Mouse (Mus musculus) limb, embryonic 11.5 days (tissue): ENCODE measurements at regions not wholly inside any gene's neighbourhood (a gene's known extent, or its start where the extent isn't known, plus 50 kb on each side); places are given as distances from the start of the nearest gene placed in this dataset.

Experiments
- ATAC-seq: fragments of 200-750 bp; cut with Nextera tagmentation; 2 replicates; pipeline ENCODE4 v1.8.0; 2017; ENCODE audit warnings: low read depth; ENCODE audit not compliant: insufficient number of reproducible peaks, low FRiP score, low TSS enrichment
- DNase-seq: peaks from one replicate; pipeline ENCODE4 v3.0.0-alpha.2; 2015; ENCODE audit warnings: low spot score
- H3K27ac ChIP-seq: fragments of 300-500 bp; sonication (generic); replicated peaks from 2 replicates; pipeline ENCODE4 v1.5.1; 2014; ENCODE audit warnings: low read depth, mild to moderate bottlenecking, low read length
- H3K27me3 ChIP-seq: fragments of 300-500 bp; sonication (generic); 2 replicates; pipeline ENCODE4 v1.6.1; 2014; ENCODE audit warnings: mild to moderate bottlenecking, low read length, mixed read lengths; ENCODE audit not compliant: control insufficient read depth, insufficient read depth
- H3K36me3 ChIP-seq: fragments of 300-500 bp; sonication (generic); 2 replicates; pipeline ENCODE4 v1.6.1; 2014; ENCODE audit warnings: mild to moderate bottlenecking, low read length, moderate library complexity, mixed read lengths; ENCODE audit not compliant: control insufficient read depth, insufficient read depth
- H3K4me1 ChIP-seq: fragments of 300-500 bp; sonication (generic); 2 replicates; pipeline ENCODE4 v1.6.1; 2014; ENCODE audit warnings: low read length, mixed read lengths; ENCODE audit not compliant: control insufficient read depth, insufficient read depth
- H3K4me2 ChIP-seq: fragments of 300-500 bp; sonication (generic); 2 replicates; pipeline ENCODE4 v1.6.1; 2014; ENCODE audit warnings: low read depth, mild to moderate bottlenecking, moderate library complexity; ENCODE audit not compliant: severe bottlenecking
- H3K4me3 ChIP-seq: fragments of 300-500 bp; sonication (generic); 2 replicates; pipeline ENCODE4 v1.5.1; 2014; ENCODE audit warnings: low read depth, low read length
- H3K9ac ChIP-seq: fragments of 300-500 bp; sonication (generic); 2 replicates; pipeline ENCODE4 v1.6.1; 2014; ENCODE audit warnings: mild to moderate bottlenecking, low read length
- H3K9me3 ChIP-seq: fragments of 300-500 bp; sonication (generic); 2 replicates; pipeline ENCODE4 v1.6.1; 2016; ENCODE audit warnings: low read length; ENCODE audit not compliant: control insufficient read depth
- WGBS: fragments of 180-500 bp; shearing (Covaris S2); extraction: QIAGEN DNeasy Blood & Tissue Kit; methylation state at CpG from one replicate; pipeline ENCODE4 v1.1.7; 2014; 5-methylcytosine and 5-hydroxymethylcytosine counted together

GRCm38 (mm10) chr12:56144359-56144758 is 201.3 kb downstream of the Mbip start:
- no peaks in the 10 kb centered on the region for H3K9me3 ChIP-seq
- no peak overlapping the region for H3K27ac ChIP-seq
- H3K4me2 ChIP-seq = no peak overlapping the region
- H3K27me3 ChIP-seq = no peaks in the 10 kb centered on the region
- DNase-seq (no peak), ATAC-seq (no peak)
- H3K4me1 ChIP-seq = no peaks in the 10 kb centered on the region
- no peaks in the 10 kb centered on the region for H3K36me3 ChIP-seq
- WGBS = 88% methylated on average over 1 of the region's 1 CpGs
- no peak overlapping the region for H3K4me3 ChIP-seq
- no peak overlapping the region for H3K9ac ChIP-seq

- no peaks in the 10 kb centered on the region for H3K27me3 ChIP-seq
- H3K4me3 ChIP-seq = no peak overlapping the region
- H3K4me1 ChIP-seq = no peaks in the 10 kb centered on the region
- H3K9me3 ChIP-seq = no peaks in the 10 kb centered on the region
- no peaks in the 10 kb centered on the region for H3K36me3 ChIP-seq
- DNase-seq (no peak), ATAC-seq (no peak)
- 83% methylated on average over 2 of the region's 2 CpGs for WGBS
- H3K27ac ChIP-seq = no peak overlapping the region
- H3K4me2 ChIP-seq = no peak overlapping the region
- no peak overlapping the region for H3K9ac ChIP-seq
Measured at GRCm38 (mm10) chr12:56143789-56144188, 201.9 kb downstream of the Mbip start.

- WGBS = 85% methylated on average over 4 of the region's 4 CpGs
- H3K9me3 ChIP-seq = no peaks in the 10 kb centered on the region
- H3K4me3 ChIP-seq = no peak overlapping the region
- no peak overlapping the region for H3K9ac ChIP-seq
- H3K4me1 ChIP-seq = no peaks in the 10 kb centered on the region
- no peaks in the 10 kb centered on the region for H3K27me3 ChIP-seq
- ATAC-seq = no peak
- H3K27ac ChIP-seq = no peak overlapping the region
- H3K36me3 ChIP-seq = no peaks in the 10 kb centered on the region
- DNase-seq = no peak
- H3K4me2 ChIP-seq = no peak overlapping the region
Measured at GRCm38 (mm10) chr12:56114446-56114845, 231.2 kb downstream of the Mbip start.

DNA sequence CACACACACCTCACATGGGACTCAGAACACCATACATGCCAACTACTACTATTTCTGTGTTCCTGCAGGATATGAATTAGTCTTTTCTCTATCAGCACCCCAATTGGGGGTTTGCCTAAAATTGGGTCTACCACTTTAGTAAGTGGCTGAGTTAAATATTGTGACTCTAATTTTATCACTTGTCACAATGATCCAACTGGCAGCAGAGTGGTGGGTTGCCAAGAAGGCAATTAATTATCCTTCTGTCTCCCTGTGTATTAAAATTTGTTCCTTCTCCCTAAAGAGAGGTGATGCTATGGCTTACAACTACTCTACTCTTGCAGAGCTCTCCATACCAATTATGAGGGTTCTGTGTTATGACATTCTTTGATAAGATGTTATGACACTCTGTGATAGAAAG is 245.3 kb downstream of the Brms1l start:
- Histone ChIP-seq H3K36me3 (no peaks in the 10 kb centered on the region), H3K4me1 (no peaks in the 10 kb centered on the region), H3K27ac (no peak overlapping the region), H3K4me2 (no peak overlapping the region), H3K9ac (no peak overlapping the region), H3K27me3 (no peaks in the 10 kb centered on the region), H3K9me3 (no peaks in the 10 kb centered on the region), H3K4me3 (no peak overlapping the region)
- no peak for DNase-seq
- ATAC-seq = no peak

DNA sequence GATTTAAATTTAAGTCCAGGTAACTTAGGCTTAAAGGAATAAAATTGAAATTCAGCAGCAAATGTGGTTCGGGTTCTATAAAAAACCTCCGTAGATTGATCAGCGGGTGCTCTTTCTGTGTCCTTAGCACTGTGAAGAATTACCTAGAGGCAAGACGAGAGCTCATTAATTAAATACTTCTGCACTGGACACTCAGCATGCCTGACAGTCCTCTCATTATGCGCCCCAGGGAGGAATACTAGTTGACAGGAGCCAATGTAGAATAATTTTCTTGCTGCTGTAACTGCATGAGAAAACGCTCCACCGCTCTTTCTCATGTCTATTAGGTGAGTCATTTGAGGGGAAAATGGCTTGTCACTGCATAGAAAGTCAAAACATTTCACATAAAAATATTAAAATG is 228.1 kb downstream of the Brms1l start:
- ATAC-seq (no peak), DNase-seq (no peak)
- no peak overlapping the region for H3K27ac ChIP-seq
- H3K36me3 ChIP-seq = no peaks in the 10 kb centered on the region
- H3K4me2 ChIP-seq = no peak overlapping the region
- no peaks in the 10 kb centered on the region for H3K9me3 ChIP-seq
- H3K4me3 ChIP-seq = no peak overlapping the region
- whole genome bisulfite sequencing = 73% methylated on average over 7 of the region's 7 CpGs
- no peaks in the 10 kb centered on the region for H3K4me1 ChIP-seq
- no peak overlapping the region for H3K9ac ChIP-seq
- no peaks in the 10 kb centered on the region for H3K27me3 ChIP-seq

DNA sequence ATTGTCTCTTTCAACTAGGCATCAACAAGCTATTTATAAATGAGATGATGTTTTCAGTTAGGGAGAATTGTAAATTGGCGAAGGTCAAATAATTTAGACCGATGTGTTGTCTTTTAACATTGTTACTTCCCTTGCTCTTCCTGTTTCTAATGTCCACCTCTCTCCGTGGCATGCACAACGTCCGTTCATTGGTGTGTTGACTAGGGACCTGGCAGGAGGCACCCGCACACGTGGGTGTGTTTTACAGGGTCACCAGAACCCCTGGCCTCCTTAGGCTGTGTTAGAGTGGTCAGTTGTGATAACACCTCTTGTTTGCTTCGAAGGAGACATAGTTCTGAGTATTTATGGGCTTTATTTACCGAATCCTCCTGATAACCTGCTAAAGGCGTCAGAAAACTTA is 222.8 kb downstream of the Brms1l start:
- no peak for ATAC-seq
- Histone ChIP-seq H3K9me3 (no peaks in the 10 kb centered on the region), H3K4me2 (no peak overlapping the region), H3K36me3 (no peaks in the 10 kb centered on the region), H3K27me3 (no peaks in the 10 kb centered on the region), H3K9ac (no peak overlapping the region), H3K4me1 (no peaks in the 10 kb centered on the region), H3K4me3 (no peak overlapping the region), H3K27ac (no peak overlapping the region)
- 80% methylated on average over 10 of the region's 10 CpGs for WGBS
- no peak for DNase-seq

GRCm38 (mm10) chr12:56058463-56058862 is 222.3 kb downstream of the Brms1l start:
- no peak overlapping the region for H3K27ac ChIP-seq
- H3K9ac ChIP-seq = no peak overlapping the region
- H3K36me3 ChIP-seq = no peaks in the 10 kb centered on the region
- no peak overlapping the region for H3K4me2 ChIP-seq
- 11% methylated on average over 17 of the region's 17 CpGs for WGBS
- no peak for ATAC-seq
- no peaks in the 10 kb centered on the region for H3K27me3 ChIP-seq
- H3K4me3 ChIP-seq = no peak overlapping the region
- peak; percentile 93 for DNase-seq
- H3K4me1 ChIP-seq = no peaks in the 10 kb centered on the region
- H3K9me3 ChIP-seq = no peaks in the 10 kb centered on the region

GRCm38 (mm10) chr12:56055382-56055781 is 219.3 kb downstream of the Brms1l start:
- Histone ChIP-seq H3K4me1 (no peaks in the 10 kb centered on the region), H3K9me3 (no peaks in the 10 kb centered on the region), H3K36me3 (no peaks in the 10 kb centered on the region), H3K4me2 (no peak overlapping the region), H3K27ac (no peak overlapping the region), H3K27me3 (no peaks in the 10 kb centered on the region), H3K9ac (no peak overlapping the region), H3K4me3 (no peak overlapping the region)
- ATAC-seq = no peak
- DNase-seq = no peak
- 82% methylated on average over 6 of the region's 6 CpGs for WGBS

DNA sequence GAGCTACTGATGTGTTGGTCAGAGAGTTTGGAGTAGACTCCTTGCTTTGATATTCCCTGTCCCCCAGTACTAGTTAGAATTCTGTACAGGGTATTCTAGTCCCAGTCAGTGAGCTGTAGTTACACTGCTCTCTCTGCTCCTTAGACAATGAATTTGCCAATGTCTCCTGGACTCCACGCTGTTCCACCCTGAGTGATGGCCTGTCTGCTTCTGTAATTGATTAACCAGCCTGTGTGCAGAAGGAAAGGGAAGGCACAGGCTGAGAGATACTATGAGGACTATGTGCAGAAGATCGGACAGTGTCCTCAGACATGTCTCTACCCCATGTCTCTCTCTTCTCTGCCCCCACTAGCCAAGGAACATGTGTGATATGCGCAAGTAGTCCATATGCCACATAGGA is 209.9 kb downstream of the Brms1l start:
- WGBS = 89% methylated on average over 3 of the region's 3 CpGs
- Histone ChIP-seq H3K4me2 (no peak overlapping the region), H3K27me3 (no peaks in the 10 kb centered on the region), H3K4me3 (no peak overlapping the region), H3K4me1 (no peaks in the 10 kb centered on the region), H3K27ac (no peak overlapping the region), H3K9me3 (no peaks in the 10 kb centered on the region), H3K36me3 (no peaks in the 10 kb centered on the region), H3K9ac (no peak overlapping the region)
- DNase-seq (no peak), ATAC-seq (no peak)
